Mouse (Mus musculus): ENCODE results near the gene Nxph3. TPM values are rescaled to one million over a fixed set of nuclear protein-coding genes. Genes with fewer than 3 reads are reported as not detected.

Gene Nxph3
- polyA plus RNA-seq, 2 experiments = 0.08 TPM; not detected in 1

DNA sequence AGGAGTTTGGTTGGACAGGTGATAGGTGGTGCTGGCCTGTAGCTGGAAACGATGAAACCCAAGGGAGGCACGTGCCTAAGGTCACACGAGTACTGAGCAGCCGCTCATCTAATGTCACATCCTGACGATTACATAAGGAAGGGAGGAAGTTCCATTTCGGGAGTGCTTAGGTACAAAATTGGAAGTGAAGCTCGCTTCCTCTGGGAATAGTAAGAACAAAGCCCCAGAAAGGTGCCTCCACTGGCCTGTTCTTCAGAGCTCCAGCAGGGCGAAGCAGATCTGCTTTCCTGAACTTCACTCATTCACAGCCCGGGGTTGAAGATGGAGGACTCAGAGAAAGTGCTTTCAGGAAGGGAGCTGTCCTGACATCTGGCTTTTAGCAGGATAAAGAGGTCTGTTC lies 20.4 kb downstream of the Nxph3 start:
- WGBS (ENCODE audit: insufficient replicate concordance) = 79% methylated on average over 9 of the region's 9 CpGs
- no peak for DNase-seq (ENCODE audit: low read depth in 3 of 3, low spot score in 3 of 3)
- H3K4me3 ChIP-seq (ENCODE audit: insufficient read depth in 1 of 2, low read depth in 2 of 2, low read length in 2 of 2) = no peak overlapping the region
- no peaks in the 10 kb centered on the region for H3K4me1 ChIP-seq (replicated peaks; ENCODE audit: control insufficient read depth in 2 of 2, insufficient read depth in 2 of 2, low read length in 1 of 2)
- H3K27me3 ChIP-seq (ENCODE audit: control insufficient read depth, insufficient read depth, low read length) = no peaks in the 10 kb centered on the region
- no peaks in the 10 kb centered on the region for H3K9me3 ChIP-seq (ENCODE audit: control insufficient read depth, low read length)
- ATAC-seq (ENCODE audit: insufficient read depth) = no peak
- H3K9ac ChIP-seq (replicated peaks) = no peak overlapping the region
- no peak overlapping the region for H3K4me2 ChIP-seq (ENCODE audit: low read depth)
- peaks cover 17% of the 10 kb centered on the region for H3K36me3 ChIP-seq (replicated peaks; ENCODE audit: control insufficient read depth, insufficient read depth, low read depth)
- no peak overlapping the region for H3K27ac ChIP-seq
- TF ChIP-seq EP300 (IDR thresholded peaks at IDR 0.05; ENCODE audit: low read depth) (no peak), CTCF (IDR thresholded peaks at IDR 0.05; ENCODE audit: low read depth) (no peak)

DNA sequence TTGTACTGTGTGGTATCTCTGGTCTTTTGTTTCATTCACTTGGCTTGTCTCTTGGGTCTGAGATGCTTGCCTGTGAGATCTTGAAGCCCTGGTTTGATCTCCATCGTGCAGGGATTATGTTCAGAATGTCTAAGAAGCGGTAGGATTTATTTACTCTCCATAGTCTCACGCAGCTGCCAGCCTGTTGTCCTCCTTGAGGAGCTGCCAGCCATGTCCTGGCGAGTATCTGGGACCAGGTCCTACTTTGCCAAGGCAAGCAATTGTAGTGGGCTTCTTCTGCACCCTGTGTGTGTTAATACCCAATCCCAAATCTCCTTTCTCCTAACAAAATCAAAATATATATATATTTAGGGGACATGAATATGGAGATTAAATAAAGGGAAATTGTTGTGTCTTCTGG lies 21.4 kb downstream of the Nxph3 start:
- Histone ChIP-seq H3K27ac (no peak overlapping the region), H3K27me3 (ENCODE audit: control insufficient read depth, insufficient read depth, low read length) (no peaks in the 10 kb centered on the region), H3K4me1 (replicated peaks; ENCODE audit: control insufficient read depth in 2 of 2, insufficient read depth in 2 of 2, low read length in 1 of 2) (no peaks in the 10 kb centered on the region), H3K4me2 (ENCODE audit: low read depth) (no peak overlapping the region), H3K4me3 (ENCODE audit: insufficient read depth in 1 of 2, low read depth in 2 of 2, low read length in 2 of 2) (no peak overlapping the region), H3K9ac (replicated peaks) (no peak overlapping the region), H3K9me3 (ENCODE audit: control insufficient read depth, low read length) (no peaks in the 10 kb centered on the region), H3K36me3 (replicated peaks; ENCODE audit: control insufficient read depth, insufficient read depth, low read depth) (peaks cover 17% of the 10 kb centered on the region)
- no peak for TF ChIP-seq EP300 (IDR thresholded peaks at IDR 0.05; ENCODE audit: low read depth)
- no peak for TF ChIP-seq CTCF (IDR thresholded peaks at IDR 0.05; ENCODE audit: low read depth)
- WGBS (ENCODE audit: insufficient replicate concordance) = 84% methylated on average over 4 of the region's 4 CpGs
- ATAC-seq (ENCODE audit: insufficient read depth) (no peak), DNase-seq (ENCODE audit: low read depth in 3 of 3, low spot score in 3 of 3) (no peak)

DNA sequence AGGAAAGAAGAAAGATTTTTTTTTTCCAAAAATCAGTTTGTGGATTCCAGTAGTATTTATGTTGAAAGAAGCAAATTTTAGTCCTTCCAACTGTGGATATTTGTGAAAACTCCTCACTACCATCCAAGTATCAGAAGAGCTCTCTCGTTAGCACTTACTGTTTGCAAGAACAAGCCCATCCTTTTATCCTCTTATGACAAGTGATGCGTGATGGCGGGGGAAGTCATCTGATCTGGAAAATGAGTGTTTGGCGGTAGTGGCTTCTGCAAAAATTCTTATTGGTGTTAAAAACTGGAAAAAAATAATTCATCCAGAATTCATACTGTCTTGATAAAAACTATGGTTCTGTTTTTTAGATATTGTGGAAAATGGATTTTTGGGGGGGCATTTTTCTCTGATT lies 22.1 kb downstream of the Nxph3 start:
- peaks cover 17% of the 10 kb centered on the region for H3K36me3 ChIP-seq (replicated peaks; ENCODE audit: control insufficient read depth, insufficient read depth, low read depth)

DNA sequence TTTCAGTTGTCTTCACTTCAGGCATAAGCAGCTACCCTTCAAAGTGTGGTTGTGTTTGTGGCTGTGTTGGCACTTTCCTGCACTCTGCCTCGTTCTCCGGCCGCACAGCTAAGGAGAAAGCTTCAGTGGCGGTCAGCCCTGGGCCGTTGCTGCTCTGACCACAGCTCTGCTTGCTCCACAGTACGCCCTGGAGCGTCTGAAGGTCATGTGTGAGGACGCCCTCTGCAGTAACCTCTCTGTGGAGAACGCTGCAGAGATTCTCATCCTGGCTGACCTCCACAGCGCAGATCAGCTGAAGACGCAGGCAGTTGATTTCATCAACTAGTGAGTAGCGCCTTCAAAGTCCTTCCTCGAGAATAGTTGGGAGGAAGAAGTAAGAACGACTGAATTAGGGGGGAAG lies 24.3 kb downstream of the Nxph3 start:
- no peak overlapping the region for H3K4me2 ChIP-seq (ENCODE audit: low read depth)
- H3K9ac ChIP-seq (replicated peaks) = no peak overlapping the region
- ATAC-seq (ENCODE audit: insufficient read depth) (no peak), DNase-seq (ENCODE audit: low read depth in 3 of 3, low spot score in 3 of 3) (no peak)
- no peaks in the 10 kb centered on the region for H3K4me1 ChIP-seq (replicated peaks; ENCODE audit: control insufficient read depth in 2 of 2, insufficient read depth in 2 of 2, low read length in 1 of 2)
- H3K27ac ChIP-seq = no peak overlapping the region
- TF ChIP-seq CTCF (IDR thresholded peaks at IDR 0.05; ENCODE audit: low read depth) (no peak), EP300 (IDR thresholded peaks at IDR 0.05; ENCODE audit: low read depth) (no peak)
- WGBS (ENCODE audit: insufficient replicate concordance) = 76% methylated on average over 14 of the region's 14 CpGs
- H3K9me3 ChIP-seq (ENCODE audit: control insufficient read depth, low read length) = no peaks in the 10 kb centered on the region
- no peak overlapping the region for H3K4me3 ChIP-seq (ENCODE audit: insufficient read depth in 1 of 2, low read depth in 2 of 2, low read length in 2 of 2)
- H3K36me3 ChIP-seq (replicated peaks; ENCODE audit: control insufficient read depth, insufficient read depth, low read depth) = peaks cover 25% of the 10 kb centered on the region
- H3K27me3 ChIP-seq (ENCODE audit: control insufficient read depth, insufficient read depth, low read length) = no peaks in the 10 kb centered on the region

More for the DNA sequence above, 22.1 kb downstream of the Nxph3 start:
- ATAC-seq (ENCODE audit: insufficient read depth) (no peak), DNase-seq (ENCODE audit: low read depth in 3 of 3, low spot score in 3 of 3) (no peak)
- Histone ChIP-seq H3K4me2 (ENCODE audit: low read depth) (no peak overlapping the region), H3K27ac (no peak overlapping the region), H3K9me3 (ENCODE audit: control insufficient read depth, low read length) (no peaks in the 10 kb centered on the region), H3K4me1 (replicated peaks; ENCODE audit: control insufficient read depth in 2 of 2, insufficient read depth in 2 of 2, low read length in 1 of 2) (no peaks in the 10 kb centered on the region), H3K4me3 (ENCODE audit: insufficient read depth in 1 of 2, low read depth in 2 of 2, low read length in 2 of 2) (no peak overlapping the region), H3K9ac (replicated peaks) (no peak overlapping the region), H3K27me3 (ENCODE audit: control insufficient read depth, insufficient read depth, low read length) (no peaks in the 10 kb centered on the region)
- 83% methylated on average over 4 of the region's 4 CpGs for WGBS (ENCODE audit: insufficient replicate concordance)
- TF ChIP-seq CTCF (IDR thresholded peaks at IDR 0.05; ENCODE audit: low read depth) = no peak
- no peak for TF ChIP-seq EP300 (IDR thresholded peaks at IDR 0.05; ENCODE audit: low read depth)

DNA sequence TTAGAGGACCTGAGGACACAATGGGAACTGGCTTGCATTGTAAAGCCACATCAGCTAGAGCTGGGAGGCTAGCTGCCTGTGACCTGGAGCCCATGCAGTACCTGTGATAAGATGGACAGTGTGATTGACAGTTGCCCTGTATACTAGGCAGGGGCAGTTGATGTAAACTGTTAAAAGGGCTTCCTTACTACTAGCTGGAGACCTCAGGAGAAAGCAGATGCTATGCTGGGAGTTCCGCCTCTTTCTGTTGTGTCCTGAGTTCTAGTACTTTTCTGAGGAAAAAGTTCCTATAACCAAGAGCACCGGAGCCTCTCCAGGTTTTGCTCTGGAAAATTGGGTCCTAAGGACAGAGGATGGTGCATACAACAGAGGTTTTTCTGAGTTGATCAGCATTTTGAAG lies 27.1 kb downstream of the Nxph3 start:
- Histone ChIP-seq H3K36me3 (replicated peaks; ENCODE audit: control insufficient read depth, insufficient read depth, low read depth) (peaks cover 34% of the 10 kb centered on the region), H3K9ac (replicated peaks) (no peak overlapping the region), H3K4me1 (replicated peaks; ENCODE audit: control insufficient read depth in 2 of 2, insufficient read depth in 2 of 2, low read length in 1 of 2) (no peaks in the 10 kb centered on the region), H3K27me3 (ENCODE audit: control insufficient read depth, insufficient read depth, low read length) (no peaks in the 10 kb centered on the region), H3K9me3 (ENCODE audit: control insufficient read depth, low read length) (no peaks in the 10 kb centered on the region), H3K27ac (no peak overlapping the region), H3K4me3 (ENCODE audit: insufficient read depth in 1 of 2, low read depth in 2 of 2, low read length in 2 of 2) (no peak overlapping the region), H3K4me2 (ENCODE audit: low read depth) (no peak overlapping the region)
- DNase-seq (ENCODE audit: low read depth in 3 of 3, low spot score in 3 of 3) (no peak), ATAC-seq (ENCODE audit: insufficient read depth) (no peak)
- TF ChIP-seq EP300 (IDR thresholded peaks at IDR 0.05; ENCODE audit: low read depth) = no peak
- no peak for TF ChIP-seq CTCF (IDR thresholded peaks at IDR 0.05; ENCODE audit: low read depth)
- WGBS (ENCODE audit: insufficient replicate concordance) = 86% methylated on average over 2 of the region's 2 CpGs

All from liver, embryonic 14.5 days (tissue).